Mouse (Mus musculus) MN1 (cell line): ENCODE measurements around the gene Mmp8.
A peak's percentile ranks its signal among the peaks of the same experiment; 100 is the strongest.

ENCODE experiments used
- DNase-seq: peaks from one replicate; pipeline ENCODE4 v3.0.0-alpha.2; 2016; ENCODE audit warnings: low spot score

Mmp8 gene

DNA sequence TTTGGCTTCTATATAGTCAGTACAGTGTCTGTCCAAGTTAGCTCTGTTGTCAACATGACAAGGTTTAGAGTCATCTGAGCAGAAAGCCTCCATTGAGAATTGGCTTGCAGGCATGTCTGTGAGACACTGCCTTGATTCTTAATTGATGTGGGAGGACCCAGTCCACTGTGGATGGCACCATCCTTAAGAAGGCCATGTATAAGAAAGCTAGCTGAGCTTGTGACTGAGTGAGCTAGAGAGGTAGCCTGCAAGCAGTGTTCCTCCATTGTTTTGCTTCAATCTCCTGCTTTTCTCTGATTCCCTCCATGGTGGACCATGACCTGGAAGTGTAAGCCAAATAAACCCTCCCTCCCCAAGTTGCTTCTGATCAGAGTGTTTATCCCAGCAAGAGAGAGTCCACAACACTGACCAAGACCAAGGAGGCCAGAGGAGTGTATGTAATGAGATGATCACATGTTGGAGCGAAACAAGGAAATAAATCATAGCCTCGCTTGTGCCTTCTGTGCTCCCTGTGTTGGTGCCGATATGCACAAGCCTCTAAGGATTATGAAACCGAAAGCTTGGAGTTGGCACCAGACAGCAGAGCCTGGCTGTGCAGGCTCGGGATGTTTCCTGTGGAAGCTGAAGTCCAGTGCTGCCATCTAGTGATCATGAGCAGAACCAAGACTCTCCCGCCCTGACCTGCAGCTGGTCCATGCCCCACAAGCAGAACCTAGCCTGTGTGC lies 36.7 kb downstream of the Mmp8 start:
- DNase-seq = peak; percentile 70

DNA sequence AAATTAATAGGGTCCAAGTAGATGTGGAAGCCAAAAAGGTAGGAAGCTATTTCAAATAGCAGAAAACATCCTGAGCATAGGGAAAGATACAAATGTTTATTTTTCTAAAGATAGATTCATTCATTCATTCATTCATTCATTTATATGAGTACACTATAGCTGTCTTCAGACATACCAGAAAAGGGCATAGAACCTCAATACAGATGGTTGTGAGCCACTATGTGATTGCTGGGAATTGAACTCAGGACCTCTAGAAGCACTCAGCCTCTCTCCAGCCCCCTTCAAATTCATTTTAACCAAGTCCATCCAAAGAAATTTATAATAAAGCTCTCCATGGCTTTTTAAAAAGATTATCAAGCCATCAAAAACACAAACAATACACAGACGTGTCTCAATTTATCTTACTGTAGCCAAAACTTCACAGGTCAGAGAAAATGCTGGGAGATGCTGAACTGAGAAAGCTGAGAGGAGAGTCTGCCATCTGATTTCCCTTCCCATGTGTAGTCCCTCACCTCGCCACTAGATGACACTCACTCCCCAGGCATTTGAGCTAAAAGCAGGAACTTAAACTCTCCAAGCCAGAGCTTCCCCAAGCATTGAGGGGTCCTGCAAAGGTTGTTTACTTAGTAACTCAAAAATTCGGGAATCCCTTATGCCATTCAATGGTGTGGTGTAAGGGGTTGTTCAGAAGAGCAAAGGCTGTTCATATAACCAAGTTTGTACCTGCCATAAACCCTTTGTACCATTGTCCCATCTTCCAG lies 44.9 kb downstream of the Mmp8 start:
- DNase-seq = peak; percentile 24

GRCm38 (mm10) chr9:7604005-7604404 lies 45.7 kb downstream of the Mmp8 start:
- DNase-seq = no peak

DNA sequence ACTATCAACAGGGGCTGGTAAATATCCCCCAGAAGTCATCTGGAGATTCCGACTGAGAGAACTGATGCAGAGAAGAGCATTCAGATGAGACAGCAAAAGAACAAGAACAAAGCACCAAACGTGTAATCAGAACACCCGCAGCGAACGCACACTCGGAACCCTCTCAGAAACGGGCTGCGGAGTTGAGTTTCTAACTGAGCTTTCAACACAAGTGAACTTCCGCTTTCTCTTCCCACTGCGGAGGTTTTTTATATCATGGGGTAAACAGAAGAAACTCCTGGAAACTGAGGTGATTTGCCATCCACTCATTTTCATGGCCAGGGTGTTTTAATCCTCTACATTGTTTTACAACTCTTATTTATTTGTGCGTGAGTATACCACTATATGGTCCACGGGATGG lies 47.4 kb downstream of the Mmp8 start:
- DNase-seq = no peak
